Mouse (Mus musculus) G1E (cell line): ENCODE measurements around the gene Gfod1.

Source experiments
- CTCF ChIP-seq: IDR thresholded peaks from 2 replicates; pipeline ENCODE4 v1.5.1; 2012; ENCODE audit warnings: low read depth, low read length, inconsistent platforms, mixed read lengths
- GATA2 ChIP-seq: IDR thresholded peaks from 2 replicates; pipeline ENCODE4 v1.6.1; 2012; ENCODE audit warnings: low read depth, low read length, inconsistent platforms, borderline replicate concordance
- POLR2AphosphoS5 ChIP-seq: IDR thresholded peaks from 2 replicates; pipeline ENCODE4 v1.6.1; 2012; ENCODE audit warnings: low read depth, low read length, inconsistent platforms; ENCODE audit not compliant: insufficient replicate concordance
- TAL1 ChIP-seq: conservative IDR thresholded peaks from 2 replicates; pipeline ENCODE4 v1.6.1; 2012; ENCODE audit warnings: low read depth, low read length, inconsistent platforms, mixed read lengths

GRCm38 (mm10) chr13:43235982-43236381, 68.0 kb downstream of the Gfod1 start:
- TF ChIP-seq POLR2AphosphoS5, result no peak
- no peak for TF ChIP-seq CTCF
- TF ChIP-seq TAL1, result no peak
- no peak for TF ChIP-seq GATA2
